Mouse (Mus musculus): ENCODE data around the gene Kif23. TPM values are rescaled to one million over a fixed set of nuclear protein-coding genes. Genes with fewer than 3 reads are reported as not detected.
A peak's percentile ranks its signal among the peaks of the same experiment; 100 is the strongest.

The Kif23 gene
- polyA plus RNA-seq, 1 experiment from 2014 or later: 132 TPM

GRCm38 (mm10) chr9:61904201-61904600 lies 42.4 kb downstream of the Kif23 start:
- no peak overlapping the region for H3K27ac ChIP-seq (ENCODE audit: low read depth, low read length)
- H3K4me1 ChIP-seq (replicated peaks; ENCODE audit: control insufficient read depth, insufficient read depth, low read length): peaks cover 4% of the 10 kb centered on the region; the same call in 1 of the 2 replicates

GRCm38 (mm10) chr9:61902445-61902844 lies 44.1 kb downstream of the Kif23 start:
- Histone ChIP-seq H3K4me3 (ENCODE audit: low read depth, low read length) (no peak overlapping the region), H3K4me2 (ENCODE audit: low read depth, low read length, severe bottlenecking) (no peak overlapping the region), H3K9me3 (ENCODE audit: control insufficient read depth, low read length) (no peaks in the 10 kb centered on the region), H3K27ac (ENCODE audit: low read depth, low read length) (no peak overlapping the region), H3K27me3 (ENCODE audit: control insufficient read depth, insufficient read depth, low read length) (peaks cover 7% of the 10 kb centered on the region; the same call in 1 of the 2 replicates), H3K36me3 (ENCODE audit: control insufficient read depth, insufficient read depth, low read length) (no peaks in the 10 kb centered on the region), H3K9ac (ENCODE audit: low read length) (no peak overlapping the region), H3K4me1 (replicated peaks; ENCODE audit: control insufficient read depth, insufficient read depth, low read length) (peaks cover 4% of the 10 kb centered on the region; the same call in 1 of the 2 replicates)
- no peak for ATAC-seq (replicated peaks; ENCODE audit: low FRiP score)
- no peak for DNase-seq (ENCODE audit: low spot score)
- 64% methylated on average over 9 of the region's 9 CpGs for WGBS

More at GRCm38 (mm10) chr9:61904201-61904600, 42.4 kb downstream of the Kif23 start:
- 62% methylated on average over 7 of the region's 7 CpGs for WGBS
- H3K9me3 ChIP-seq (ENCODE audit: control insufficient read depth, low read length): no peaks in the 10 kb centered on the region
- DNase-seq (ENCODE audit: low spot score) (no peak), ATAC-seq (replicated peaks; ENCODE audit: low FRiP score) (no peak)
- H3K4me3 ChIP-seq (ENCODE audit: low read depth, low read length): no peak overlapping the region
- no peak overlapping the region for H3K4me2 ChIP-seq (ENCODE audit: low read depth, low read length, severe bottlenecking)
- H3K27me3 ChIP-seq (ENCODE audit: control insufficient read depth, insufficient read depth, low read length): peaks cover 2% of the 10 kb centered on the region; the same call in 1 of the 2 replicates
- no peaks in the 10 kb centered on the region for H3K36me3 ChIP-seq (ENCODE audit: control insufficient read depth, insufficient read depth, low read length)
- no peak overlapping the region for H3K9ac ChIP-seq (ENCODE audit: low read length)

- DNase-seq (ENCODE audit: low spot score): no peak
- H3K4me2 ChIP-seq (ENCODE audit: low read depth, low read length, severe bottlenecking): no peak overlapping the region
- no peak overlapping the region for H3K4me3 ChIP-seq (ENCODE audit: low read depth, low read length)
- H3K36me3 ChIP-seq (ENCODE audit: control insufficient read depth, insufficient read depth, low read length): no peaks in the 10 kb centered on the region
- WGBS: 79% methylated on average over 4 of the region's 4 CpGs
- H3K4me1 ChIP-seq (replicated peaks; ENCODE audit: control insufficient read depth, insufficient read depth, low read length): peaks cover 4% of the 10 kb centered on the region; the same call in 1 of the 2 replicates
- peaks cover 9% of the 10 kb centered on the region; the same call in 1 of the 2 replicates for H3K27me3 ChIP-seq (ENCODE audit: control insufficient read depth, insufficient read depth, low read length)
- no peaks in the 10 kb centered on the region for H3K9me3 ChIP-seq (ENCODE audit: control insufficient read depth, low read length)
- no peak overlapping the region for H3K27ac ChIP-seq (ENCODE audit: low read depth, low read length)
- no peak overlapping the region for H3K9ac ChIP-seq (ENCODE audit: low read length)
- ATAC-seq (replicated peaks; ENCODE audit: low FRiP score): no peak
These were observed 45.0 kb downstream of the Kif23 start for GRCm38 (mm10) chr9:61901574-61901973.

- no peaks in the 10 kb centered on the region for H3K36me3 ChIP-seq (ENCODE audit: control insufficient read depth, insufficient read depth, low read length)
- no peak for ATAC-seq (replicated peaks; ENCODE audit: low FRiP score)
- H3K4me1 ChIP-seq (replicated peaks; ENCODE audit: control insufficient read depth, insufficient read depth, low read length): peaks cover 4% of the 10 kb centered on the region; the same call in 1 of the 2 replicates
- no peak overlapping the region for H3K9ac ChIP-seq (ENCODE audit: low read length)
- H3K27ac ChIP-seq (ENCODE audit: low read depth, low read length): no peak overlapping the region
- WGBS: 5% methylated on average over 16 of the region's 16 CpGs
- DNase-seq (ENCODE audit: low spot score): peak; percentile 91
- no peaks in the 10 kb centered on the region for H3K9me3 ChIP-seq (ENCODE audit: control insufficient read depth, low read length)
- peak overlapping the region; percentile 35; the same call in 1 of the 2 replicates for H3K4me2 ChIP-seq (ENCODE audit: low read depth, low read length, severe bottlenecking)
- peaks cover 9% of the 10 kb centered on the region; the same call in 1 of the 2 replicates for H3K27me3 ChIP-seq (ENCODE audit: control insufficient read depth, insufficient read depth, low read length)
- H3K4me3 ChIP-seq (ENCODE audit: low read depth, low read length): no peak overlapping the region
These were observed 46.8 kb downstream of the Kif23 start for GRCm38 (mm10) chr9:61899804-61900203.

- H3K9ac ChIP-seq (ENCODE audit: low read length): no peak overlapping the region
These were observed 48.2 kb downstream of the Kif23 start for GRCm38 (mm10) chr9:61898401-61898800.

GRCm38 (mm10) chr9:61895014-61895413 lies 51.6 kb downstream of the Kif23 start:
- no peaks in the 10 kb centered on the region; the same call in 1 of the 2 replicates for H3K4me1 ChIP-seq (replicated peaks; ENCODE audit: control insufficient read depth, insufficient read depth, low read length)
- H3K27ac ChIP-seq (ENCODE audit: low read depth, low read length): no peak overlapping the region
- H3K27me3 ChIP-seq (ENCODE audit: control insufficient read depth, insufficient read depth, low read length): peaks cover 9% of the 10 kb centered on the region; the same call in 1 of the 2 replicates
- WGBS: 77% methylated on average over 8 of the region's 8 CpGs
- DNase-seq (ENCODE audit: low spot score) (no peak), ATAC-seq (replicated peaks; ENCODE audit: low FRiP score) (no peak)
- H3K4me2 ChIP-seq (ENCODE audit: low read depth, low read length, severe bottlenecking): no peak overlapping the region
- H3K4me3 ChIP-seq (ENCODE audit: low read depth, low read length): no peak overlapping the region
- H3K9me3 ChIP-seq (ENCODE audit: control insufficient read depth, low read length): no peaks in the 10 kb centered on the region
- H3K9ac ChIP-seq (ENCODE audit: low read length): no peak overlapping the region
- H3K36me3 ChIP-seq (ENCODE audit: control insufficient read depth, insufficient read depth, low read length): no peaks in the 10 kb centered on the region

More at GRCm38 (mm10) chr9:61898401-61898800, 48.2 kb downstream of the Kif23 start:
- Histone ChIP-seq H3K4me2 (ENCODE audit: low read depth, low read length, severe bottlenecking) (no peak overlapping the region), H3K27me3 (ENCODE audit: control insufficient read depth, insufficient read depth, low read length) (peaks cover 9% of the 10 kb centered on the region; the same call in 1 of the 2 replicates), H3K4me3 (ENCODE audit: low read depth, low read length) (no peak overlapping the region), H3K4me1 (replicated peaks; ENCODE audit: control insufficient read depth, insufficient read depth, low read length) (peaks cover 4% of the 10 kb centered on the region; the same call in 1 of the 2 replicates), H3K27ac (ENCODE audit: low read depth, low read length) (no peak overlapping the region), H3K9me3 (ENCODE audit: control insufficient read depth, low read length) (no peaks in the 10 kb centered on the region), H3K36me3 (ENCODE audit: control insufficient read depth, insufficient read depth, low read length) (no peaks in the 10 kb centered on the region)
- ATAC-seq (replicated peaks; ENCODE audit: low FRiP score) (0 out of 2 replicates have a peak, but pooled peaks have one; percentile 30), DNase-seq (ENCODE audit: low spot score) (peak; percentile 94)
- 2% methylated on average over 7 of the region's 8 CpGs for WGBS

- H3K9me3 ChIP-seq (ENCODE audit: control insufficient read depth, low read length): no peaks in the 10 kb centered on the region
- peaks cover under 1% of the 10 kb centered on the region; the same call in 1 of the 2 replicates for H3K4me1 ChIP-seq (replicated peaks; ENCODE audit: control insufficient read depth, insufficient read depth, low read length)
- H3K36me3 ChIP-seq (ENCODE audit: control insufficient read depth, insufficient read depth, low read length): no peaks in the 10 kb centered on the region
- no peak overlapping the region for H3K27ac ChIP-seq (ENCODE audit: low read depth, low read length)
- no peak overlapping the region for H3K4me2 ChIP-seq (ENCODE audit: low read depth, low read length, severe bottlenecking)
- 60% methylated on average over 8 of the region's 8 CpGs for WGBS
- no peaks in the 10 kb centered on the region for H3K27me3 ChIP-seq (ENCODE audit: control insufficient read depth, insufficient read depth, low read length)
- ATAC-seq (replicated peaks; ENCODE audit: low FRiP score) (no peak), DNase-seq (ENCODE audit: low spot score) (no peak)
- no peak overlapping the region for H3K9ac ChIP-seq (ENCODE audit: low read length)
- no peak overlapping the region for H3K4me3 ChIP-seq (ENCODE audit: low read depth, low read length)
These were observed 56.7 kb downstream of the Kif23 start for GRCm38 (mm10) chr9:61889855-61890254.

- ATAC-seq (replicated peaks; ENCODE audit: low FRiP score) (no peak), DNase-seq (ENCODE audit: low spot score) (no peak)
- no peaks in the 10 kb centered on the region for H3K9me3 ChIP-seq (ENCODE audit: control insufficient read depth, low read length)
- H3K9ac ChIP-seq (ENCODE audit: low read length): no peak overlapping the region
- WGBS: 75% methylated on average over 11 of the region's 11 CpGs
- H3K4me1 ChIP-seq (replicated peaks; ENCODE audit: control insufficient read depth, insufficient read depth, low read length): peaks cover 5% of the 10 kb centered on the region; the same call in 1 of the 2 replicates
- H3K27ac ChIP-seq (ENCODE audit: low read depth, low read length): no peak overlapping the region
- no peak overlapping the region for H3K4me3 ChIP-seq (ENCODE audit: low read depth, low read length)
- H3K27me3 ChIP-seq (ENCODE audit: control insufficient read depth, insufficient read depth, low read length): no peaks in the 10 kb centered on the region
- H3K36me3 ChIP-seq (ENCODE audit: control insufficient read depth, insufficient read depth, low read length): no peaks in the 10 kb centered on the region
- no peak overlapping the region for H3K4me2 ChIP-seq (ENCODE audit: low read depth, low read length, severe bottlenecking)
These were observed 58.8 kb downstream of the Kif23 start for GRCm38 (mm10) chr9:61887661-61888379.
